Mouse (Mus musculus): ENCODE measurements around the gene Zcchc7. TPM values are rescaled to one million over a fixed set of nuclear protein-coding genes. Genes with fewer than 3 reads are reported as not detected.

Gene Zcchc7
- polyA plus RNA-seq, 1 experiment: 3.5 TPM

GRCm38 (mm10) chr4:44710701-44711097 is 45.0 kb upstream of the Zcchc7 start:
- Histone ChIP-seq H3K4me3 (ENCODE audit: low read depth, low read length) (peak overlapping the region; percentile 35; the same call in 1 of the 2 replicates), H3K27me3 (ENCODE audit: control insufficient read depth, insufficient read depth, low read length) (peaks cover 52% of the 10 kb centered on the region)

DNA sequence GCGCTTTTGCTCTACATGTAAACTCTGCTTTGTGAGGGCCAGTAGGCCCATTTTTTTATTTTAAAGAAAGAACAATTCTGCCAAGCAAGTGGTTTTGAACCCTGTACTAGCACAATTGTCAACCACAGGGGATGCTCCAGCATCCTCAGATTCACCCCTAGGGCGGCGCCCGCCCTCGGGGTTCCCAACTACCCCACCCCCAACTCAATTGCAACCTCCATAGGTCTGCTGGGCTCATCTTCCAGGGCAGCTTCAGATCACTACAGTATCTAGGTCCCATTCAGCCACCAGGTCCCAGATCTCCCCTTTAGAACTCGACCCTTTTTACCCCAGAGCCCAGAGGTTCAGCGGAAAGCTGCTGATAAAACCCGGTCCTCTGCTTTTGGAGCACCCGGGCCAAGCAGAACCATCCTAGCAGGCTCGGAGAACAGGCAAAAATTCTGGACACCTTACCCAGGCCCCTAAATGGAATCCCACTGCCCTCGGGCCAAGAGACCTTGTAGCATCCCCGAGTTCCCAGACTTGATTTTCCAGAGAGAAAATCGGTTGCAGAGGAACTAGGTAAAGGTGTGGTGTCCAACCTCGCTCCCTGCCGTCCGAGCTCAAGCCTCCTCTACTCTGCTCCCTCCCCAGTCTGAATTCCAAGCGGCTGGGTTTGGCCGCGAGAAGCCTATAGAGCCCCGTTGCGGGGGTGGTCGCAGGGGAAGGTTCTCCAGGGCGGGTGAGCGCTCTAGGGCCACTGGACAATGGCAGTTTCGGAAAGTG is 44.4 kb upstream of the Zcchc7 start:
- no peaks in the 10 kb centered on the region; the same call in 1 of the 2 replicates for H3K4me1 ChIP-seq (ENCODE audit: control insufficient read depth, insufficient read depth, insufficient read length, low read length)
- peak overlapping the region; percentile 35; the same call in 1 of the 2 replicates for H3K4me3 ChIP-seq (ENCODE audit: low read depth, low read length)
- WGBS: 6% methylated on average over 25 of the region's 25 CpGs
- no peaks in the 10 kb centered on the region for H3K36me3 ChIP-seq (ENCODE audit: control insufficient read depth, insufficient read depth, low read length)
- peaks cover 48% of the 10 kb centered on the region for H3K27me3 ChIP-seq (ENCODE audit: control insufficient read depth, insufficient read depth, low read length)
- no peak overlapping the region for H3K27ac ChIP-seq (ENCODE audit: insufficient read depth, low read depth, low read length)
- no peak for TF ChIP-seq POLR2A (IDR thresholded peaks at IDR 0.05; ENCODE audit: low read depth, low read length)
- no peak for TF ChIP-seq CTCF (IDR thresholded peaks at IDR 0.05; ENCODE audit: extremely low read depth, insufficient read length, insufficient replicate concordance, low read depth, low read length)

More at GRCm38 (mm10) chr4:44710701-44711097, 45.0 kb upstream of the Zcchc7 start:
- 2% methylated on average over 30 of the region's 30 CpGs for WGBS
- TF ChIP-seq POLR2A (IDR thresholded peaks at IDR 0.05; ENCODE audit: low read depth, low read length) (no peak), CTCF (IDR thresholded peaks at IDR 0.05; ENCODE audit: extremely low read depth, insufficient read length, insufficient replicate concordance, low read depth, low read length) (no peak)
- Histone ChIP-seq H3K36me3 (ENCODE audit: control insufficient read depth, insufficient read depth, low read length) (no peaks in the 10 kb centered on the region), H3K27ac (ENCODE audit: insufficient read depth, low read depth, low read length) (no peak overlapping the region), H3K4me1 (ENCODE audit: control insufficient read depth, insufficient read depth, insufficient read length, low read length) (no peaks in the 10 kb centered on the region; the same call in 1 of the 2 replicates)

GRCm38 (mm10) chr4:44712051-44712700 is 43.5 kb upstream of the Zcchc7 start:
- H3K27me3 ChIP-seq (ENCODE audit: control insufficient read depth, insufficient read depth, low read length): peaks cover 48% of the 10 kb centered on the region

GRCm38 (mm10) chr4:44712786-44713553 is 42.7 kb upstream of the Zcchc7 start:
- Histone ChIP-seq H3K27me3 (ENCODE audit: control insufficient read depth, insufficient read depth, low read length) (peaks cover 48% of the 10 kb centered on the region), H3K4me1 (ENCODE audit: control insufficient read depth, insufficient read depth, insufficient read length, low read length) (no peaks in the 10 kb centered on the region; the same call in 1 of the 2 replicates), H3K4me3 (ENCODE audit: low read depth, low read length) (peak overlapping the region; percentile 18), H3K27ac (ENCODE audit: insufficient read depth, low read depth, low read length) (no peak overlapping the region), H3K36me3 (ENCODE audit: control insufficient read depth, insufficient read depth, low read length) (no peaks in the 10 kb centered on the region)
- 4% methylated on average over 50 of the region's 50 CpGs for WGBS
- TF ChIP-seq POLR2A (IDR thresholded peaks at IDR 0.05; ENCODE audit: low read depth, low read length) (no peak), CTCF (IDR thresholded peaks at IDR 0.05; ENCODE audit: extremely low read depth, insufficient read length, insufficient replicate concordance, low read depth, low read length) (no peak)

More at GRCm38 (mm10) chr4:44712051-44712700, 43.5 kb upstream of the Zcchc7 start:
- no peaks in the 10 kb centered on the region for H3K36me3 ChIP-seq (ENCODE audit: control insufficient read depth, insufficient read depth, low read length)
- no peak for TF ChIP-seq CTCF (IDR thresholded peaks at IDR 0.05; ENCODE audit: extremely low read depth, insufficient read length, insufficient replicate concordance, low read depth, low read length)
- no peak for TF ChIP-seq POLR2A (IDR thresholded peaks at IDR 0.05; ENCODE audit: low read depth, low read length)
- 2% methylated on average over 25 of the region's 25 CpGs for WGBS
- H3K4me3 ChIP-seq (ENCODE audit: low read depth, low read length): peak overlapping the region; percentile 18; the same call in 1 of the 2 replicates
- no peak overlapping the region for H3K27ac ChIP-seq (ENCODE audit: insufficient read depth, low read depth, low read length)
- H3K4me1 ChIP-seq (ENCODE audit: control insufficient read depth, insufficient read depth, insufficient read length, low read length): no peaks in the 10 kb centered on the region; the same call in 1 of the 2 replicates

DNA sequence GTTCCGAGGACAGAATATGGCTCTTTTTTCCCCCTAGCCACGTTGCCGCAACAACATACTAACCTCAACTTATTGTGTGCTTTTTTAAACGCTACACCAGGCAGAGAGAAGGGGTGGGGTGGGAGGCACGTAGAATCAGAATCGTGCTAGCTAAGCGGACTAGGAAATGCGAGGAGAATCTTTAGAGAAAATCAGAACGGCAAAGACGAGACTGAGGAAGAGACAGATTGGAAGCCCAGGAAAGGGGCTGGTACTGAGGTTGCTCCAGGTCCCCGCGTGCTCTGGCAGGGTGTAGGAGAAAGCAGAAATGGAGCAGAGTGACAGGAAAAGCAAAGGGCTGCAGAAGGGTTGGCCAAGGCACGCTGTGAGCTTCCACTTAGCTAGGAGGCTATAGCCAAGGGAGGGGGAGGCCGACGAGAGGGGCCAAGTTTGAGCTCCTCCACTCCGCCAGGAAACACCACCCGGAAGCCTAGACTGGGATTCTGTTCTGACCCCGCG is 42.1 kb upstream of the Zcchc7 start:
- H3K27ac ChIP-seq (ENCODE audit: insufficient read depth, low read depth, low read length): no peak overlapping the region
- WGBS: 2% methylated on average over 19 of the region's 19 CpGs
- peak overlapping the region; percentile 0; the same call in 1 of the 2 replicates for H3K4me3 ChIP-seq (ENCODE audit: low read depth, low read length)
- H3K36me3 ChIP-seq (ENCODE audit: control insufficient read depth, insufficient read depth, low read length): no peaks in the 10 kb centered on the region
- no peaks in the 10 kb centered on the region; the same call in 1 of the 2 replicates for H3K4me1 ChIP-seq (ENCODE audit: control insufficient read depth, insufficient read depth, insufficient read length, low read length)
- TF ChIP-seq POLR2A (IDR thresholded peaks at IDR 0.05; ENCODE audit: low read depth, low read length) (no peak), CTCF (IDR thresholded peaks at IDR 0.05; ENCODE audit: extremely low read depth, insufficient read length, insufficient replicate concordance, low read depth, low read length) (no peak)
- peaks cover 48% of the 10 kb centered on the region for H3K27me3 ChIP-seq (ENCODE audit: control insufficient read depth, insufficient read depth, low read length)

DNA sequence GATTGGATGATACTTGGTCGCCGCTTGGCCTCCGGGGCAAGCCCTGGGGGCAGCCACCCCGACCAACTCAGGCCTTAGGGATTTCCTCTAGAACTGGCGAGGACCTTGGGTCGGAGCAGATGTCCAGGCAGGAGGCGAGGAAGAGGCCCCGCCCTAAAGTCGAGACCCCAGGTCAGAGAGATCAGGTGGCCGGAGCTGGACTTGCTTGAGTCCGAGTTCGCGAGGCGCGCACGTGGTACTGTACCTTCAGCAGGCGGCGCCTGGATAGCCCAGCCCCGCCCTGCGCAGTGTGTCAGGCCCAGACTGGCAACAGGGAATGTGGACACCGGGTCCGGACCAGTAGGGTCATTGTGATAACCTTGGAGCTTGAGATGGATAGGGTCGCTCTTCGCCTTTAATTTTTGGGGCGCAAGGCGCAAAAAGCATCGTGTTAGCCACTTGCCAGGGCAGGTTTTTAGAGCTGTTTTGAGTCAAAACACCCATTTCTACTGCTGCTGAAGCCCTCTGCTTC is 41.5 kb upstream of the Zcchc7 start:
- Histone ChIP-seq H3K4me3 (ENCODE audit: low read depth, low read length) (no peak overlapping the region; the same call in 1 of the 2 replicates), H3K27ac (ENCODE audit: insufficient read depth, low read depth, low read length) (no peak overlapping the region), H3K4me1 (ENCODE audit: control insufficient read depth, insufficient read depth, insufficient read length, low read length) (no peaks in the 10 kb centered on the region; the same call in 1 of the 2 replicates), H3K27me3 (ENCODE audit: control insufficient read depth, insufficient read depth, low read length) (peaks cover 48% of the 10 kb centered on the region), H3K36me3 (ENCODE audit: control insufficient read depth, insufficient read depth, low read length) (no peaks in the 10 kb centered on the region)
- WGBS: 4% methylated on average over 27 of the region's 27 CpGs
- TF ChIP-seq POLR2A (IDR thresholded peaks at IDR 0.05; ENCODE audit: low read depth, low read length): no peak
- TF ChIP-seq CTCF (IDR thresholded peaks at IDR 0.05; ENCODE audit: extremely low read depth, insufficient read length, insufficient replicate concordance, low read depth, low read length): no peak

All from small intestine, adult 2 months (tissue).